Mouse (Mus musculus) adrenal gland, postnatal 4 days (tissue): ENCODE data around the gene Matn4. TPM values are rescaled to one million over a fixed set of nuclear protein-coding genes. Genes with fewer than 3 reads are reported as not detected.

Experiments
- DNase-seq, 2 experiments: peaks; one replicate each; pipeline ENCODE4 v3.0.0; 2021 to 2022; ENCODE audit warnings: low spot score in 2 of 2, mixed read lengths in 2 of 2
- long read RNA-seq, 2 experiments: library from polyadenylated mRNA; stranded (forward); transcript quantifications; one replicate each; pipeline ENCODE4 v2.0.0; 2021
- total RNA-seq, 2 experiments: library from RNA; stranded (reverse); gene quantifications; 2 replicates each; pipeline ENCODE4 v1.2.3; 2021

The Matn4 gene
- 1 to 10 TPM; 4.7 to 4.9 TPM for total RNA-seq
- long read RNA-seq, experiment 1, full-length matches to known transcripts, result 1 of 1 reads
- long read RNA-seq, experiment 1, partial matches to known transcripts, result 0 of 1 reads
- long read RNA-seq, experiment 1, other reads (novel, unspliced or antisense), result 0 of 1 reads
- long read RNA-seq, experiment 2, transcript Matn4-201 (11 exons, 2,304 nt), result major isoform, 8 of 11 reads
- long read RNA-seq, experiment 2, partial matches to known transcripts, result 1 of 11 reads
- long read RNA-seq, experiment 2, other reads (novel, unspliced or antisense), result 2 of 11 reads

DNA sequence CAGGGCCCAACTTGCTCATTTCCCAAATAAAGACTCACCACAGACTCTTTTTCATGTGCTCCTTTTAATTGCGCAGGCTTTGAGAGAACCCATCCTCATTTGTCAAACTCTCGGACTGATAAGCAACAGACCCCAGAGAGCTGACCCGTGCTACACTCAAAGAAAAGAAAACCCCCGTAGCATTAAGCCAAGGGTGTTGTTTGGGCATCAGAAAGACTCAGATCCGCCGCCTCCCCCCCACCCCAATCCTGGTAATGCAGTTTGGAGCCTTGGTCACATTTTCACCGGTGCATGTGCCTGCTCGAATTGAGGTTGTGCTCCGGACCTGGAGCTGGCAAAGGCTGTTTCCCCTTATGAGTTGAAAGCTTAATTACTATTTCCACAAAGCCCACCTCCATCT, at the start of gene Matn4:
TSS of gene Matn4 (minus strand) at position 101 of the 400 bp plus-strand sequence.
- DNase-seq, result no peak

DNA sequence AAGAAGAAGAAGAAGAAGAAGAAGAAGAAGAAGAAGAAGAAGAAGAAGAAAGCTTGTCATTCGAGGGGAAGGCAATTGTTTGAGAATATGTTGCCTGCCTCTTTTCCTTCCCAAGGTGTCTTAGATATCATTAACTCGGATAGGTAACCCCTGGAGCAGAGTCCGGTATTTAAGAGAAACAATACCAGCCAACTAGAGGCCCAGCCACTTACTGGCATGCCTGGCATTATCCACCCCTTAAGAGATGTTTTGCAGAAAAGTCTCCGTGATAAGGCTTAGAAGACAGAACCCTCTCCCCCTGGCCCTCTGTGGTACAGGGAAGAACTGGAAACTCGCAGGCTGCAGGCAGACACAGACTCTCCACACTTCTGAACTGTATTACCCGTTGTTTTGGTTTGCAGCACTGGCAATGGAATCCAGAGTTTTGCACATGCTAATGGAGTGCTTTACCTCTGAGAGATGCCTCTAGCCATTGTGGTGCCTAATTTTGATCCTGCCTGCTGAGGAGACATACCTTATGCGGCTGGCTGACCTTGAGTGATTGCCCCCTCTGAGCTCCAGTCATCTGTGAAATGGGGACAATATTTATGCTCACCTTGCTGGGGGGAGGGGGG, 49.0 kb upstream of the Matn4 start:
- no peak for DNase-seq

DNA sequence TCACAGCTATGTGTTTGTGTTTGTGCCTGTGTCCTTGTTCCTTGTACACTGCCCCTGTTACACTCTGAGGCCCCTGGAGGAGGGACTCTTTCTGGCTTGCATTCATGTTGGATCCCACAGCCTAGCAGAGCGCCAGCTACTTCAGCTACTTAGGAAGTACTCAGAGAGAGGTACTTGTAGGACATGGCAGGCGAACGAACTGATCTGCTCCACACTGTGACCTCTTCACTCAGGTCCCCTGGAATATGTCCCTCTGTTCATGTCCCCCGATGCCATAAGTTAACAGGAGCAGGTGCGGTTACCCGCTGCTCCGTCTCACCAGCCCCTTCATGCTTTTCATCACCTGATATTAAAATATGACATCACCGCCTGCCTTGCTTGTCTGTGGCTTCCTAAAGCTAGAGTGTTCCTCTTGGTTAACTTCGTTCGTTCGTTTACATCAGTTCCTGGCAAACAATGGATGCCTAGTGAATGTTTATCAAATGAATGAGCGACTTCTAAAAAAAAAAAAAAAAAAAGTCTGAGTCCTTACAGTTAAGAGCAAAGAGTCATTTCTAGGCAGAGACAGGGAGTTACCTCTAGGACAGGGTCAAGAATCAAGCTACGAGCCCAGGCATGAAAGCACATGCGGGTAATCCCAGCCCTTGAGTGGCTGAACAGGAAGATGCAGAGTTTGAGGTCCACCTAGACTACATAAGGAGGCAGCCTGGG, 48.2 kb upstream of the Matn4 start:
- no peak for DNase-seq

DNA sequence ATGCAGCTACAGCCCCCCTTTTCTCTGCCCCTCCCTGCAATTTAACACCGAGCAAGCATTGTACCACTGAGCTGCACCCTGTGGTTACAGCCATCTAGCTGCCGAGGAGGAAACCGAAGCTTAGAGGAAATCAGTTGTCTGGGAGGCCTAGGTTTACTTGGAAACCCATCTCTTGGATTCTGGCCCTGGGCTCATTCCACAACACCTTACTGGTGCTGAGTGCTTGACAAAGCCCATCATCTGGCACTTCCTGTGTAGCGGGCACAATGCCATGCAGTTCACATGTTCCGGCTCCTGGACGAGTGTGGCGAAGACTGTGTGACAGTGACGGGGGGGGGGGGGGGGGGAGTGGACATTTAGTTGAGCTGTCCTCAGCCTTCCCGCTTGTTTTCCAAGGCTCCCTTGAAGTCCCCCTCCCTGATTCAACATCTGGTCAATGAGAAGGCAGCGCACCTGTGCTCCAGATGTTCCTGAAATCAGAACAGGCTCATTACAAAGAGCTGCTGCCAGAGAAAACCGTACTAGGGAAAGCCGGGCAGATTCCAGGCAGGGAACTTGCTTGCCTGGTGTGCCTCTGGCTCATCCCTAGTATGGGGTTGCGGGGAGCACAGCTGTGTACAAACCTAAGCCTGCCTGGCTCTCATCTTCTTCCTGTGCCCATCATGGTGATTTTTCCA, 47.2 kb upstream of the Matn4 start:
- DNase-seq, result no peak

DNA sequence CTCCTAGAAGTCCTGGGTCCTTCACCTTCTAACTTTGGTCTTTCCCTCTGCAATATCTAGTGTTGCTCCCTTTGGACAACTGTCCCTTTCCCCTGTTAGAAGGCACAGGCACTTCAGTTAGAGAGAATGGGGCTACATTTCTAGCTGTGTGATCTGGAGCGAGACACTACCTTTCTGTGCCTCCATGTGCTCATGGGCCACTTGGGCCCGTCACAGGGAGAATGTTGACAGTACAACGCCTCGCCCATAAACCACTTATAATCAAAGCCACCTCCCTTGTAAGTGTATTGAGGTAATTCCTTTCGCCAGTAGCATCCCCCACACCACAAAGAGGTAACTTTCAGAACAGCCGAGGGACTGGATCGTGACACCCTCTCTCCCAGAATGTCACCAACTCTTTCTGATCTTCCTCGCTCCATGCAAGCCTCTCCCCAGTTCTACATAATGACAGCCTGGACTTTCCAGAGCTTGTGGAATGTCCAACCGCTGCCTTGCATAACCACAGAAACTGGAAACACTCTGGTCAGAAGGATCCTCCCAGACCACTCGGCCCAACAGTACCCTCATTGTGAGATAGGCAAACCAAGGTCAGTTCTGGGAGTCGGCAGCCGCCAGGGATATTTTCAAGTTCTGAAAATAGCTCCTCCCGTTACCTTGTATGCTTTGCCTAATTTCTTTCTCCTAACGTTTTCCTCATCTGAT, 44.5 kb upstream of the Matn4 start:
- DNase-seq, result no peak

DNA sequence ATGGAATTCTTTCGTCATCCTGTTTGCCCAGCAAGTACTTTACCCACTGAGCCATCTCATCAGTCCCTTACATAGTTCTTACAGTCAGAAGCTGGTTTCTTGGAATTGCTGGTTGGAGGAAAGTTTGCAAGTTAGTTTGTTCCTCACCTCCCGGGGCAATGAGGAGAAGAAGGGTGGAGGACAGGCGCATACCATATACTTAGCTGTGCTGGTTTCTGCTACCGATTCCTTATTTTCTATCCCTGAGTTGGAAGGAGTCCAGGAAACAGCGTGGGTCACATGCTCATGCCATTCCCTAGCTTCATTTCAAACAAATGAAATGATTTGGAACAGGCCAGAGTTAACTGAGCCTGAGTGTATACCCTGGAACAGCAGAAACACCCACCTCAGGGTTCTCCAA, 44.0 kb upstream of the Matn4 start:
- no peak for DNase-seq

DNA sequence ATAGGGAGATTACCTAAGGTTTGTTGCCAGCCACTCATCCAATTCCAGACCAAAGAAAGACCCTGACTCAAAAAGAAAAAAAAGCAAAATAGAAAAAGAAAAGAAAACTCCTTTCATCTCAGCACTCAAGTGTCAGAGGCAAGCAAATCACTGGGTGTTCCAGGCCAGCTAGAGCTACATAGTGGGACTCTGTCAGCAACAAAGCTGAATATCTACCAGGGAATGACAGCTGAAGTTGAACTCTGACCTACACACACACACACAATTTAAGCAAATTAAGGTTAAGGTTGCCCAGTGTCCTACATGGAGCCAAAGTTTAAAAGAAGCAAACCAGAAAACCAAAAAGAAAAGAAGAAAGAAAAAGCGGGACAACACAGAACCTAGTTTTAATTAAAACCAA, 43.2 kb upstream of the Matn4 start:
- no peak for DNase-seq

DNA sequence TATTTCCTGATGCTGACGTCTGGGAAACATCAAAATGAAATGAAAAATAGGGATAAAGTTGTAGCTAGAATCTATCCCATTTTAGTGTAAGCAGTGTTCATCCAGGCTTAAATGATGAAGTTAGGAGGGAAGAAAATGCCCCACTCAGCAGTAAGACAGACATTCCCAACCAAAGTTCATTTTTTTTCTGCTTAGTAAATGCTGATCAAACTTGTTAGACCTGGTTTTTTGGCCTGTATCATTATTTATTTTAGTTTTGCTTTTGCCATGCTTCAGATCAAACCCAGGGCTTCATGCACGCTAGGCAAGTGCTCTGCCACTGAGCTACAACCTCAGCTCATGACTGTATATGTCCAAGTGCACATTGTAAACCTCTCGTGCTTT, 41.1 kb upstream of the Matn4 start:
- no peak for DNase-seq

DNA sequence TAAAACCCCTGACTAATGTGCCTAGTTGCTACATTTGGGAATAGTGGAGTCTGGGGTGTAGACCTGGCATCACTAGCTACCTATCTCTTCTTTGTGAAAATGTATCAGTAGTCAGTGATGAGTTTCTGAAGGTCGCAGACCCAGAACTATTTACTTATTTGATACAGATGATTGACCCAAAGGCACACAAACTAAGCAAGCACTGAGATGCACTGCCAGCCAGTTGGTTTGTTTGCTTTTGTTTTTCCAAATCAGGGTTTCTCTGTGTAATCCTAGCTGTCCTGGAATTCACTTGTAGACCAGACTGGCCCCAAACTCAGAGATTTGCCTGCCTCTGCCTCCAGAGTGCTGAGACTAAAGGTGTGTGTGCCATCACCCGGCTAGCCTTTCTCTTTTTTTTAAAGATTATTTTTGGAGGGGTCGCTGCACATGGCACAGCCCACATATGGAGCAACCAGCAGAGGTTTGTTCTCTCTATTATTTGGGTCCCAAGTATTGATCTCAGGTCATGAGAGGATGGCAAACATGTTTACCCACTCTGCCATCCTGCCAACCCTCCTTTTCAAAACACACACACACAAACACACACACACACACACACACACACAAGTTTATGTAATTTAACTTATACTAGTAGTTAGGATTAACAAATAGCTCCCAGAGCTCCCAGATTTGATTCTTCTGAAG, 40.6 kb upstream of the Matn4 start:
- no peak for DNase-seq

DNA sequence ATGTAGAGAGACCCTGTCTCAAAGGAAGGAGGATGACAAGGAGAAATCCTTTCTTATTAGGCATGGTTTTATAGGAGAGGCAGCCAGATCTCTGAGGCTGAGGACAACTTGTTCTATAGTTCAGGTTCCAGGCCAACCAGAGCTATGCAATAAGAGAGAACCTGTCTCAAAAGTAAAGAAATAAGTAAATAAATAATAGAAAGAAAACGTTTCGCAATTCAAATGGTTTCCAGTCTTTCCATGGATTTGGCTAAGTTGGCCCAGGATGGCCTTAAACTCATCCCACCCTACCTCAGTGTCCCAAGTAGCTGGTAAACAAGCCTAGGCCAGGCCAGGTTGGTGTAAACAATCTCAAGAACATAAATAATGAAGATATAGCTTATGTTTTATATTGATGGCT, 39.7 kb upstream of the Matn4 start:
- no peak for DNase-seq

DNA sequence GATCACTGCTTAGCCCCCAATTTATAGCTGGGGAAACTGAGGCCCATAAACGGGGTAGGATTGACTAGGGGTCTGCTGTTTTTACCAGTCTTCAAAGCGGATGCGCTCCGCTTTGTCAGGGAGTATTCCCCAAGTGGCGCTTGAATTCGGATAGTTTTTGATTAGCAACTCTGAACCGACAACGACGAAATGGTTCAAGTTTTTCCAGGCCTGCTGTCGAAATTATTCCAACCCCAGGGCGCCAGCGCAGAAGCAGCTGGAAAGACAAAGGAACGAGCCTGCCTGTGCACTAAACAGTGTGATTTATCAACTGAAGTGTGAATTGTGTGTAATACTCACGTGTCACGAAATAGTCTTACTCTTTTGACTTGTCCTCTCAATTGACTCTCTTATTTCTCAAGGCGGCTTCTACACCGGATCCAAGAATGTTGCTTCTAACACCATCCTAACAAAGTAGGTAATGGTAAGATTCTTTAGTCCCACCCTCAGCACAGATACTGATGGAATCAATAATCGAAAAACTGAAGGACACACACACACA, 38.6 kb upstream of the Matn4 start, which contains the start of gene Sdc4:
TSS of gene Sdc4 (minus strand) at position 428 of the 541 bp plus-strand sequence.
- DNase-seq, result no peak

DNA sequence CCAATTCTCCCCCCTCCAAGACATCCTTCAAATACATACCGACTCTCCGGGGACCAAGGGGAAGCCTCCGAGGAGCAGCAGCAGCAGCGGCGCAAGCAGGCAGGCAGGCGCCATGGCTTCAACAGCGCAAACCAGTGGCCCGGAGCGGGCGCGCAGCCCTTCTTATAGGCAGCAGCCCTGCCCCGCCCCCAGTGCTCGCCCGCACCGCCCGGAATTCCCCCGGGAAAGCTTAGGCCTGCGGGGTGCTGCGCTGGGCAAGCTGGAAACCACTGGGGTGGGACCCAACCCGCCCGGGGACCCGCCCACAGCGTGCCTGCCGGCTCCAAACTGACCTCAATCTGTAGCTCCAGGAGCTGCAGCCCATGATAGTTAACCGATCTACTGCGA, 38.1 kb upstream of the Matn4 start:
- DNase-seq, result peak; percentile 76 to 78

DNA sequence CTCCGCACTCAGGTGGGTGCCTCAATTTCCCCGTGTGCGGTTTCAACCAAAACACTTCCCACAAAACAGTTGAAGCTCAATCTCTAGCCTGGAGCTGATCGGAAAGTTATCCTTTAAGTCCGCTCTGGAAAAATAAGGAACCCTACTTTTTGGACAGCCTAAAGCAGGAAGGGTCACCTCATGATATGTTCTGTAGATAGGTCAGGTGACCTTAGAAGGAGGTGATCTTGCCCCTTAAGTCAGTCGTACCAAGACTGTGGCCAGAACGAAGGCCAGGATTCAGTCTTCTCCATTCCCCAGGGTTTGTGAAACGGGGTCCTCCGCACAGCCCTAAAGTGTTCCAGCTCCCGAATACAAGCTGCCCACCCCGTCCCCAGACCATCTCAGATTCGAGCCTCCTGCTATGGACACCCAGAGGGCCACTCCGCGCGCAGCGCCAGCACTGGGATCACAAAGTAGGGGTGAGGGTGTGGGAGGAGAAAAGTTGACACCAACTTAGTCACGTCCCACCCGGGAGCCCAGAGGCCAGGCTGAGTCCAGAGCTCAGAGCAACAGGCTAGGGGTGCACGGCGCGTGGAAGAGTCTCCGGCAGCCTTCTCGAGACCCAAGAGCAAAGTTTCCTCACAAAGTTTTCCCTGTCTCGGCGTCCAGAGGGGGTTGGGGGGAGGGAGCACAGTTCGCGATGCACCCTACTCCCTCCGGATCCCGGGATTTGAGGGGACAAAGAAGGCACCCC, 37.5 kb upstream of the Matn4 start:
- DNase-seq, result no peak

DNA sequence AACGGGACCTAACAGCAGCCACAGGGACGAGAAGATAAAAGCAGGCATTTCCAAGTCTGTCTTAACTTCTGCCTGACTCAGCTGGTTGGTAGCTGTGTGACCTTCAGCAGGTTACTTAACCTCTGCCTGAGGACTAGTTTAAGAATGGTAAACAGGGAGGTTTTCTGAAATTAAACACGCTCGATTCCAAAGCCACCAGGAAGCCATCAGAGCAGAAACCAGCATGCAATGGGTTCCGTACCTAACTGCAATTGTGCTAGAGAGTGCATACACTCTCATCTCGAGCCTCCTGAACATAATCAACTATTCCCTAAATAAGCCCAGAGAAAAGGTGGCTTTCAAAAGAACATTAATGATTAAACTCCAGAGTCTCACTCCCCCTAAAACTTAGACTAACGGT, 36.8 kb upstream of the Matn4 start:
- no peak for DNase-seq

DNA sequence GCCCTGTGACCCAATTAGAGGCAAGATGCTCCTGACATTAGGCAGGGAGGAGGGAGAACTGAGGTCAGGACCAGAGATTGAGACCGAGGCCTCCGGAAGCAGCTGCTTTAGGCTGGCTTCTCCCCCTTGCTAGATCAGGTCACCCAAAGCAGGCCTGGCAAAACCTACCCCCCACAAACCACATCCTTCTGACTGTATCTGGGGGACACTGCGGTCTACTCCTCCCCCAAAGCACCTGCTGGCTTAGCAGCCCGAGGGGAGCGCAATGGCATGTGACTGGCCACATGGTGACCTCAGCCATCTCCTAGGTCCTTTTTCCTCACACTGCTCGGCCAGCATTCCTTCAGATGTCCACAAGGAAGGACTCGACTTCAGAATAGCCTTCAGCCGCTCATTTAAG, 36.2 kb upstream of the Matn4 start:
- DNase-seq, result no peak

DNA sequence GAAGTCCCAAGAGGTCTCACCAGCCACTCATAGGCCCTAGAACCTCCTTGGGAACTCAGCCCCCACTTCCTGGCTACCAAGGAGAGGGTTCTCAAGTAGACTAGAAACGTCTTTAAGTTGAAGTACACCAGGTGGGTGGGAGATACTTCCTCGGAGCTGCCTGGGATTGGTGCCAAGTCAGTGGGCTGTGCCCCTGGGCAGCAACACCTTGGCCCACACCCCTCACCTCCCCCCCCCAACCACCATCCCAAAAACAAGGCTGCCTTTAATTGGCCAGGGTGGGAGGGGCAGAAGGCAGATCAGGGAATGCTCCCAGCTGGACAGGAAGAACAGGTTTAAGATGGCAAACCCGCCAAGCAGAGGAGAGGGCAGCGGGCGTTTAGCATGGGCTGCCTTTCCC, 35.4 kb upstream of the Matn4 start:
- no peak for DNase-seq

DNA sequence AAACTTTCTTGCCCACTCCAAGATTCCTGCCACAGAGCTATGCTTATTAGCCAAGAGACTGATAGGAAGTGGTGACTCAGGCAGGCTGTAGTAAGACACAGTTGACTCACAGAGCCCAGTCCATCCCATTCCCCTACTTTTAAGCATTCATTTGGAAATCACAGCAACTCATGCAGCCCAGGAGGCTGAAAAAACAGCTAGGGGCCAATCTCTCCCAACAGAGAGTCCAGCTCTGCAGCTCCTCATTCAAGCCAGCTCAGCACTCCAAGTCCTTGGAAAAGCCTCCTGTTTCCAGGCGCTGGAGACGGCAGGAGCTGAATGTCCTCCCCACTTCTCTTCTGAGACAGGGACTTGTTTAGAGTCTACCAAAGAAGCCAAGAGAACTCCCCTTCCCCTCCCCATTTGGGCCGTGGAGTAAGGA, 34.1 kb upstream of the Matn4 start:
- no peak for DNase-seq

DNA sequence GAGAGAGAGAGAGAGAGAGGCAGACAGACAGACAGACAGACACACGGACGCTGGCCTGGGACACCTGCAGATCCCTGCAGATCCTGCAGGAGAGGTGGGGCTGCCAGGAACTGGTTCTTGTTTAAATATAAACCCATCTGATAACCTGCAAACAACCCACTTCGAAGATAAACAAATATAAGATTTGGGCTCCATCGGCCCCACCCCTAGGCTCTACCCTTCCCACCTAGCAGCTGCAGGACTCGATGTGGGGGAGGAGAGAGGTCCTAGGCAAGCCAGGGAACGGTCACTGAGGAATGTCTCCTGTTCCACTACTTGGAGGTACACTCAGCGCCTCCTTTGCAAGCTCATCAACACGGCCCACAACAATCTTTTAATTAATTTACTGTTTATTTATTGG, 33.3 kb upstream of the Matn4 start:
- DNase-seq, result no peak

DNA sequence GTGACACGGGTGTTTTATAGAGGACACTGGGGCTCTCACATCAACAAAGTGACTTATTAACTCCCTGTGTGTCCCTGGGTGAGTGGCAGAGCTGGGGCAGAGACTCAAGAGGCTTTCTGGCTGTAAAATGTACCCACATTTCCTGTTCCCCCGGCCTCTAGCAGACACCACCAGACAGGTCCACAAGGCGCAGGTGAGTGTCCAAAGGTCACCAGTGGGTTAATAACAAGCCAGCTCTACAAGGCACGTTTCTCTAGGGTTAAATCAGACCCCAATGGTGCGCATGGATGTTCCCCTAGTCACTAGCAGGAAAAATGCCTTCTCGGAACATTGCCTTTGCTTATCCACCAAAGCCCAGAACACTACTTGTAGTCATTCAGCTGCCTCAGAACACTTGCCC, 32.8 kb upstream of the Matn4 start:
- no peak for DNase-seq

DNA sequence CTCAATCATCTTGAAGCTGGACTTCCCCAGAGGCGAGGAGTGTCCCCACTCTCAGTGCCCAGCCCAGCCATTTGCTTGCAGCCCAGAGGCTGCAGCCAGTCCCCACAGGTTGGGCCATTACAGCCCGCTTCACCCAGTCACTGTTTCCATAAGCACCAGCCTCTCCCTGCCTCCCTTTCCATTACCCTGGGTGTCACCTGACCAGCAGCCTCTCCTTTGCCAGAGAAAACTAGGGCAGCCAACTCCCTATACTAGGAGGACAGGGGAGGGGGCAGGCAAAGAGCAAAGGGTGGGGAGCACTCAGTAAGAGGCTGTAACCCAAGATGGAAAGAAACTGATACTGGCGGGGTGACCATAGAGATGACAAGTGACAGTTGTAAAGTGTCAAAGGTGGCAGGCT, 32.0 kb upstream of the Matn4 start:
- no peak for DNase-seq
